Mouse (Mus musculus): ENCODE measurements around the gene Cstf1.

DNA sequence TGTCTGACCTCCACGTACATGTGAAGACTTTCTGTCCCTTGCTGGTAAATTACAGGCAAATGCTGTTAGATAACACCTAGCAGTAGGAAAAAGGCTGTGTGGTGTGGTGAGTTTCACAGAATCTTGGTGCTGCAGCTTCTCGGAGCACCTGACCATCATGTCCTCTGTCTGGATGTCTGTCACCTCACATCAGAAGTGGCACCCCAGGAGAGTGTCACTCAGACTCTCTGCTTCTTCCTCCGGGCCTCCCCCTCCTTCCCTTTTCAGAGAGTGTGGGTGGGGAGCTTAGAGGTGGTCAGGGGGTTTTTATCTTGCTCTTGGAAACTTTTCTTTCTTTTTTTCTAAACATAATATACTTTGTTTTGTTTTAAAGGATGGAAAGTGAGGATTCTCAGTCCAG, 34.5 kb downstream of the Cstf1 start:
- TF ChIP-seq ZC3H11A (IDR thresholded peaks at IDR 0.05; ENCODE audit: borderline replicate concordance, low read depth, low read length) (no peak), MAFK (IDR thresholded peaks at IDR 0.05; ENCODE audit: insufficient read depth, low read depth, low read length) (no peak), CHD2 (IDR thresholded peaks at IDR 0.05; ENCODE audit: low read depth, low read length) (no peak), HCFC1 (IDR thresholded peaks at IDR 0.05; ENCODE audit: borderline replicate concordance, insufficient read depth, low read length) (no peak)

Measured in ES-E14 (cell line).